7 mouse cellular contexts compared by ENCODE assay signal in the genomic region with DNA sequence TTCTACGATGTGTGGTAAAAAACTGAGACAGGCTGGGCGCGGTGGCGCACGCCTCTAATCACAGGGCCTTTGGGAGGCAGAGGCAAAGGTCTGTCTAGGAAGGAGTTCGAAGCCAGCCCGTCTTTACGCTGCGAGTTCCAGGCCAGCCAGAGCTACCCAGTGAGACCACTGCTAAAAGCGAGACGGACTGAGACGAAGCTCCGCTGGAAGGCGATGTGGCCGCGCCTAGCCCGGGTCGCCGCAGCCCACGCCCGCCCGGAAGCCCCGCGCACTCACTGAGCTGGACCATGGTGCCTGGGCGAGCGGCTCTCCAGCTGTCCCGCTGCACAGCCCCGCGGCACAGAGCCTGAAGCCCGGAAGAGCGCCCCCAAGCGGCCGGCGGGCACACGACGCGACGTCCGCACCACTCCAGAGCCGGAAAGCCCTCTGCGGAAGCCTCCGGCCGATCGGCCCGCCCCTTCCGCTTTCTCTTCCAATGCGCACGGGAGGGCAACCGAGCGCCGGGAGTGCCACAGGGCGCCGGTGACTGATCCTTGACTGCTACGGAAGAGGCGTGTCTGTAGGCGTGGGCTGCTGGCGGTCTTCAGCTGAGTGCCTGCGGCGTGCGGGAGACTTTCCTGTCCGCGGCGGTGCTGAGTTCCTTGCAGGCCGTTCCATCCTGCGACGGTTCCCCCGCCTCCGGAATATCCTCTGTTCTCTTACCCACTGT. TPM values are rescaled to one million over a fixed set of nuclear protein-coding genes. Genes with fewer than 3 reads are reported as not detected.
DNase-seq lines count a peak whose midpoint lies in the region; ATAC-seq lines count a peak whose summit lies in the region.

A gene (minus strand): TSS at position 430 of the 709 bp plus-strand sequence.

- H3K9ac ChIP-seq in intestine, embryonic 16.5 days (ENCODE audit: low read depth, low read length), result peak within 1 kb of the TSS; percentile 94
- H3K9ac ChIP-seq in midbrain, embryonic 11.5 days (ENCODE audit: low read length), result peak within 1 kb of the TSS; percentile 67

- no peaks in the 10 kb centered on the region for H3K27me3 ChIP-seq in intestine, embryonic 16.5 days (replicated peaks; ENCODE audit: control insufficient read depth, insufficient read depth, low read length)
- H3K27me3 ChIP-seq in midbrain, embryonic 11.5 days (ENCODE audit: control insufficient read depth, insufficient read depth, low read length), result no peaks in the 10 kb centered on the region

- no peaks in the 10 kb centered on the region for H3K36me3 ChIP-seq in intestine, embryonic 16.5 days (ENCODE audit: control insufficient read depth, insufficient read depth, low read length)
- H3K36me3 ChIP-seq in midbrain, embryonic 11.5 days (ENCODE audit: control insufficient read depth, insufficient read depth, low read length), result peaks cover 2% of the 10 kb centered on the region; the same call in 1 of the 2 replicates

- H3K4me2 ChIP-seq in intestine, embryonic 16.5 days (ENCODE audit: low read depth, low read length), result peak within 1 kb of the TSS; percentile 69
- H3K4me2 ChIP-seq in midbrain, embryonic 11.5 days, result peak within 1 kb of the TSS; percentile 57

- intact Hi-C loops in left cerebral cortex, postnatal 36 days (cut with DNase I), result loop anchor here (10.0 kb wide), 2 partner anchors 151 to 271 kb away; a partner anchor contains a TSS

- H3K4me1 ChIP-seq in intestine, embryonic 16.5 days (ENCODE audit: control insufficient read depth, insufficient read depth, low read length), result peaks cover 11% of the 10 kb centered on the region
- no peaks in the 10 kb centered on the region; the same call in 1 of the 2 replicates for H3K4me1 ChIP-seq in midbrain, embryonic 11.5 days (ENCODE audit: control insufficient read depth, insufficient read depth, low read length)

- peak within 1 kb of the TSS; percentile 81 for H3K4me3 ChIP-seq in intestine, embryonic 16.5 days (ENCODE audit: low read length)
- peak within 1 kb of the TSS; percentile 45 for H3K4me3 ChIP-seq in midbrain, embryonic 11.5 days (ENCODE audit: low read depth, low read length)

- H3K9me3 ChIP-seq in intestine, embryonic 16.5 days (ENCODE audit: control insufficient read depth, low read length), result no peaks in the 10 kb centered on the region
- no peaks in the 10 kb centered on the region for H3K9me3 ChIP-seq in midbrain, embryonic 11.5 days (ENCODE audit: control insufficient read depth, low read length)

- peak; percentile 95 for ATAC-seq in intestine, embryonic 16.5 days
- peak; percentile 96 for ATAC-seq in midbrain, embryonic 11.5 days (ENCODE audit: low FRiP score)

- DNase-seq in adrenal gland, adult 8-10 months, result peak; percentile 96
- peak; percentile 93 for DNase-seq in embryo, embryonic 9.5 days (ENCODE audit: extremely low spot score)
- peak; percentile 86 to 94 for DNase-seq in gastrocnemius, postnatal 4 days (ENCODE audit: low spot score in 2 of 2)
- peak; percentile 94 to 95 for DNase-seq in left cerebral cortex, postnatal 36 days (ENCODE audit: low spot score in 2 of 2)
- DNase-seq in midbrain, embryonic 11.5 days (ENCODE audit: low spot score, missing footprints), result peak; percentile 100
- peak; percentile 97 for DNase-seq in skeletal muscle tissue, adult 2 months (ENCODE audit: low read depth, low spot score)

- WGBS in intestine, embryonic 16.5 days, result under 1% methylated on average over 68 of the region's 68 CpGs
- under 1% methylated on average over 68 of the region's 68 CpGs for WGBS in midbrain, embryonic 11.5 days

- H3K27ac ChIP-seq in intestine, embryonic 16.5 days (ENCODE audit: low read length), result peak within 1 kb of the TSS; percentile 87
- H3K27ac ChIP-seq in midbrain, embryonic 11.5 days (ENCODE audit: low read depth, low read length), result peak within 1 kb of the TSS; percentile 72

RNA-seq across cellular contexts. Expression of the gene that starts here (rescaled TPM):
- total RNA-seq in adrenal gland, adult 8-10 months (2022), result 10 to 100 TPM; 56.2 to 74.9 (median 67.5) TPM
- total RNA-seq in gastrocnemius, postnatal 4 days (2021), result 10 to 100 TPM; 51.8 to 54.7 TPM
- 97.6 and 100 TPM in 2 replicates for polyA plus RNA-seq in intestine, embryonic 16.5 days (2015; fragmentation: Nextera tagmentation; extraction: Ambion mirVana)
- total RNA-seq in left cerebral cortex, postnatal 36 days (2021), result 10 to 100 TPM; 31.7 to 31.9 TPM
- polyA plus RNA-seq in midbrain, embryonic 11.5 days (2014; fragmentation: Nextera tagmentation; extraction: Ambion mirVana), result 71.8 and 73.0 TPM in 2 replicates

Comparison
In these comparisons a context has a peak if more than half of its experiments do, and no peak if none do; other contexts are left out.
1. Peak in every context shown above with its lines: DNase-seq, ATAC-seq, H3K4me3 ChIP-seq and H3K27ac ChIP-seq.